Mouse (Mus musculus) MEL (cell line): ENCODE results near the gene Fkbp9. TPM values are rescaled to one million over a fixed set of nuclear protein-coding genes. Genes with fewer than 3 reads are reported as not detected.

Experiments
- DNase-seq: peaks from one replicate; pipeline ENCODE4 v3.0.0; 2011; ENCODE audit warnings: low read depth, low spot score
- H3K27ac ChIP-seq: 2 replicates; pipeline ENCODE4 v1.5.1; 2012; ENCODE audit warnings: low read depth, mild to moderate bottlenecking, control low read depth, low read length, moderate library complexity; ENCODE audit not compliant: control insufficient read depth
- H3K27me3 ChIP-seq, 2 experiments: fragments of 150-350 bp in 1 of 2; sonication (generic) in 1 of 2; 2 replicates each; pipeline ENCODE4 v1.6.1; 2012; ENCODE audit warnings: low read length in 2 of 2, mild to moderate bottlenecking in 2 of 2, improper control_type of control experiment in 1 of 2, moderate library complexity in 1 of 2; ENCODE audit not compliant: insufficient read depth in 2 of 2, control insufficient read depth in 1 of 2
- H3K36me3 ChIP-seq, 2 experiments: 2 replicates each; pipeline ENCODE4 v1.6.1; 2012 to 2014; ENCODE audit warnings: low read length in 2 of 2, improper control_type of control experiment in 1 of 2, inconsistent platforms in 1 of 2, mild to moderate bottlenecking in 1 of 2; ENCODE audit not compliant: insufficient read depth in 2 of 2, control insufficient read depth in 1 of 2
- H3K4me1 ChIP-seq, 2 experiments: fragments of 150-350 bp in 1 of 2; sonication (generic) in 1 of 2; 2 replicates each; pipeline ENCODE4 v1.6.1; 2012; ENCODE audit warnings: low read length in 2 of 2, improper control_type of control experiment in 1 of 2, mild to moderate bottlenecking in 1 of 2; ENCODE audit not compliant: insufficient read depth in 2 of 2, control insufficient read depth in 1 of 2
- H3K4me3 ChIP-seq, 2 experiments: fragments of 150-350 bp in 1 of 2; sonication (generic) in 1 of 2; 2 replicates each; pipeline ENCODE4 v1.5.1; 2012; ENCODE audit warnings: low read depth in 2 of 2, low read length in 2 of 2, mild to moderate bottlenecking in 2 of 2, moderate library complexity in 2 of 2, control low read depth in 1 of 2, improper control_type of control experiment in 1 of 2; ENCODE audit not compliant: control insufficient read depth in 1 of 2, insufficient read depth in 1 of 2
- H3K79me2 ChIP-seq: 2 replicates; pipeline ENCODE4 v1.6.1; 2012; ENCODE audit warnings: mild to moderate bottlenecking, low read length, moderate library complexity; ENCODE audit not compliant: control insufficient read depth, poor library complexity, insufficient read depth
- H3K9ac ChIP-seq: 2 replicates; pipeline ENCODE4 v1.6.1; 2012; ENCODE audit warnings: low read depth, mild to moderate bottlenecking, control low read depth, low read length, moderate library complexity; ENCODE audit not compliant: control insufficient read depth, poor library complexity, severe bottlenecking
- H3K9me3 ChIP-seq: fragments of 150-350 bp; sonication (generic); replicated peaks from 2 replicates; pipeline ENCODE4 v1.6.1; 2012; ENCODE audit warnings: mild to moderate bottlenecking, low read length, improper control_type of control experiment, moderate library complexity; ENCODE audit not compliant: insufficient read depth
- BHLHE40 ChIP-seq: IDR thresholded peaks from 2 replicates; pipeline ENCODE4 v1.6.1; 2012; ENCODE audit warnings: low read depth, mild to moderate bottlenecking, inconsistent platforms, low read length, improper control_type of control experiment, borderline replicate concordance
- CHD1 ChIP-seq: IDR thresholded peaks from 2 replicates; pipeline ENCODE4 v1.6.1; 2012; ENCODE audit warnings: low read depth, mild to moderate bottlenecking, inconsistent platforms, low read length, improper control_type of control experiment
- CTCF ChIP-seq, 3 experiments: IDR thresholded peaks in 2 of 3; conservative IDR thresholded peaks in 1 of 3; 2 replicates each; pipeline ENCODE4 v1.5.1; 2011 to 2012; ENCODE audit warnings: low read length in 3 of 3, low read depth in 2 of 3, mild to moderate bottlenecking in 2 of 3, improper control_type of control experiment in 1 of 3, inconsistent platforms in 1 of 3, mixed read lengths in 1 of 3, moderate library complexity in 1 of 3; ENCODE audit not compliant: control insufficient read depth in 1 of 3, insufficient read depth in 1 of 3, poor library complexity in 1 of 3, severe bottlenecking in 1 of 3
- E2F4 ChIP-seq: IDR thresholded peaks from 2 replicates; pipeline ENCODE4 v1.6.1; 2011; ENCODE audit warnings: low read depth, low read length, improper control_type of control experiment, borderline replicate concordance
- ELF1 ChIP-seq: IDR thresholded peaks from 2 replicates; pipeline ENCODE4 v1.6.1; 2014; ENCODE audit warnings: low read depth, mild to moderate bottlenecking, inconsistent platforms, low read length, improper control_type of control experiment, moderate library complexity
- EP300 ChIP-seq, 2 experiments: IDR thresholded peaks; 2 replicates each; pipeline ENCODE4 v1.6.1; 2011; ENCODE audit warnings: improper control_type of control experiment in 2 of 2, low read length in 2 of 2, low read depth in 1 of 2, mild to moderate bottlenecking in 1 of 2
- ETS1 ChIP-seq: IDR thresholded peaks from 2 replicates; pipeline ENCODE4 v1.6.1; 2012; ENCODE audit warnings: low read depth, mild to moderate bottlenecking, inconsistent platforms, low read length, improper control_type of control experiment, moderate library complexity
- GABPA ChIP-seq: IDR thresholded peaks from 2 replicates; pipeline ENCODE4 v1.6.1; 2012; ENCODE audit warnings: low read depth, mild to moderate bottlenecking, inconsistent platforms, low read length, improper control_type of control experiment, moderate library complexity
- GATA1 ChIP-seq: IDR thresholded peaks from 2 replicates; pipeline ENCODE4 v1.6.1; 2011; ENCODE audit warnings: low read depth, low read length, improper control_type of control experiment
- MAFK ChIP-seq: IDR thresholded peaks from 2 replicates; pipeline ENCODE4 v1.6.1; 2011; ENCODE audit warnings: low read depth, mild to moderate bottlenecking, low read length, improper control_type of control experiment, borderline replicate concordance
- MAX ChIP-seq: IDR thresholded peaks from 2 replicates; pipeline ENCODE4 v1.6.1; 2011; ENCODE audit warnings: low read length, improper control_type of control experiment
- MXI1 ChIP-seq: IDR thresholded peaks from 2 replicates; pipeline ENCODE4 v1.6.1; 2011; ENCODE audit warnings: mild to moderate bottlenecking, low read depth, low read length, improper control_type of control experiment
- MYB ChIP-seq: IDR thresholded peaks from 2 replicates; pipeline ENCODE4 v1.6.1; 2011; ENCODE audit warnings: mild to moderate bottlenecking, low read depth, low read length, improper control_type of control experiment
- MYC ChIP-seq: IDR thresholded peaks from 2 replicates; pipeline ENCODE4 v1.6.1; 2011; ENCODE audit warnings: low read depth, mild to moderate bottlenecking, low read length, improper control_type of control experiment, moderate library complexity
- NRF1 ChIP-seq: IDR thresholded peaks from 2 replicates; pipeline ENCODE4 v1.6.1; 2014; ENCODE audit warnings: low read depth, mild to moderate bottlenecking, inconsistent platforms, low read length, improper control_type of control experiment, moderate library complexity; ENCODE audit not compliant: poor library complexity, insufficient read depth, severe bottlenecking
- POLR2A ChIP-seq, 2 experiments: IDR thresholded peaks; 2 replicates each; pipeline ENCODE4 v1.6.1; 2011 to 2012; ENCODE audit warnings: low read length in 2 of 2, mild to moderate bottlenecking in 2 of 2, control low read depth in 1 of 2, improper control_type of control experiment in 1 of 2, low read depth in 1 of 2, moderate library complexity in 1 of 2; ENCODE audit not compliant: control insufficient read depth in 1 of 2, insufficient read depth in 1 of 2, poor library complexity in 1 of 2
- POLR2AphosphoS2 ChIP-seq: IDR thresholded peaks from 2 replicates; pipeline ENCODE4 v1.6.1; 2011; ENCODE audit warnings: low read length, improper control_type of control experiment
- POLR2AphosphoS5 ChIP-seq: IDR thresholded peaks from 2 replicates; pipeline ENCODE4 v1.6.1; 2012; ENCODE audit warnings: low read depth, borderline replicate concordance, mild to moderate bottlenecking, inconsistent platforms, low read length, moderate library complexity, mixed read lengths
- RAD21 ChIP-seq: IDR thresholded peaks from 2 replicates; pipeline ENCODE4 v1.6.1; 2011; ENCODE audit warnings: mild to moderate bottlenecking, low read depth, low read length, improper control_type of control experiment
- RCOR1 ChIP-seq: IDR thresholded peaks from 2 replicates; pipeline ENCODE4 v1.6.1; 2012; ENCODE audit warnings: low read depth, mild to moderate bottlenecking, inconsistent platforms, low read length, improper control_type of control experiment
- SIN3A ChIP-seq: IDR thresholded peaks from 2 replicates; pipeline ENCODE4 v1.6.1; 2012; ENCODE audit warnings: low read length, improper control_type of control experiment, inconsistent platforms
- TBP ChIP-seq: IDR thresholded peaks from 2 replicates; pipeline ENCODE4 v1.8.0; 2011; ENCODE audit warnings: low read depth, low read length, improper control_type of control experiment
- TCF12 ChIP-seq: IDR thresholded peaks from 2 replicates; pipeline ENCODE4 v1.6.1; 2014; ENCODE audit warnings: low read depth, mild to moderate bottlenecking, inconsistent platforms, low read length, improper control_type of control experiment, moderate library complexity
- UBTF ChIP-seq: IDR thresholded peaks from 2 replicates; pipeline ENCODE4 v1.6.1; 2012; ENCODE audit warnings: low read depth, mild to moderate bottlenecking, inconsistent platforms, low read length, improper control_type of control experiment, moderate library complexity, borderline replicate concordance; ENCODE audit not compliant: insufficient read depth
- USF1 ChIP-seq: IDR thresholded peaks from 2 replicates; pipeline ENCODE4 v1.6.1; 2014; ENCODE audit warnings: low read depth, mild to moderate bottlenecking, inconsistent platforms, low read length, improper control_type of control experiment, moderate library complexity
- USF2 ChIP-seq, 2 experiments: IDR thresholded peaks; 2 replicates each; pipeline ENCODE4 v1.6.1; 2011 to 2012; ENCODE audit warnings: improper control_type of control experiment in 2 of 2, low read length in 2 of 2, borderline replicate concordance in 1 of 2, inconsistent platforms in 1 of 2, low read depth in 1 of 2, mild to moderate bottlenecking in 1 of 2; ENCODE audit not compliant: insufficient read depth in 1 of 2
- ZC3H11A ChIP-seq: IDR thresholded peaks from 2 replicates; pipeline ENCODE4 v1.6.1; 2012; ENCODE audit warnings: low read depth, mild to moderate bottlenecking, inconsistent platforms, low read length, improper control_type of control experiment
- ZMIZ1 ChIP-seq: IDR thresholded peaks from 2 replicates; pipeline ENCODE4 v1.6.1; 2012; ENCODE audit warnings: low read depth, mild to moderate bottlenecking, inconsistent platforms, low read length, improper control_type of control experiment, moderate library complexity
- ZNF384 ChIP-seq: IDR thresholded peaks from 2 replicates; pipeline ENCODE4 v1.6.1; 2012; ENCODE audit warnings: low read depth, mild to moderate bottlenecking, inconsistent platforms, low read length, improper control_type of control experiment
- polyA plus RNA-seq, 2 experiments: library from polyadenylated mRNA; stranded (reverse) in 1 of 2; unstranded in 1 of 2; fragments of >175 nt in 1 of 2; fragments of >200 nt in 1 of 2; gene quantifications; 2 replicates each; pipeline versions ENCODE4 v1.2.1 to v1.2.4; 2012; ENCODE audit warnings: low replicate concordance in 2 of 2, low read depth in 1 of 2; ENCODE audit not compliant: insufficient read length in 2 of 2, insufficient read depth in 1 of 2, missing spikeins in 1 of 2
- total RNA-seq: library from RNA; depleted of rRNA; stranded (reverse); fragments of 300-350 nt; gene quantifications from 2 replicates; pipeline ENCODE4 v1.2.3, GENCODE M21; 2012

Gene Fkbp9
- total and polyA plus RNA-seq, 3 experiments: 3.0 to 19.5 TPM; not detected in 1

GRCm38 (mm10) chr6:56916279-56916678 is 84.4 kb downstream of the Fkbp9 start:
- Histone ChIP-seq H3K27ac (peak overlapping the region; percentile 99), H3K4me1 (peaks cover 42 to 65% of the 10 kb centered on the region in 2 experiments), H3K79me2 (peaks cover 67% of the 10 kb centered on the region), H3K4me3 (no peak overlapping the region)
- TF ChIP-seq MAX (no peak), RAD21 (no peak), NRF1 (no peak), ETS1 (no peak)
- TF ChIP-seq, all 39 proteins: peak for 0
- Histone ChIP-seq H3K9me3 (no peaks in the 10 kb centered on the region), H3K9ac (peak overlapping the region; percentile 13; the same call in 1 of the 2 replicates), H3K36me3 (peaks cover 0 to 76% of the 10 kb centered on the region in 2 experiments; a peak in 2 of 4 replicates), H3K27me3 (no peaks in the 10 kb centered on the region)
- no peak for DNase-seq

DNA sequence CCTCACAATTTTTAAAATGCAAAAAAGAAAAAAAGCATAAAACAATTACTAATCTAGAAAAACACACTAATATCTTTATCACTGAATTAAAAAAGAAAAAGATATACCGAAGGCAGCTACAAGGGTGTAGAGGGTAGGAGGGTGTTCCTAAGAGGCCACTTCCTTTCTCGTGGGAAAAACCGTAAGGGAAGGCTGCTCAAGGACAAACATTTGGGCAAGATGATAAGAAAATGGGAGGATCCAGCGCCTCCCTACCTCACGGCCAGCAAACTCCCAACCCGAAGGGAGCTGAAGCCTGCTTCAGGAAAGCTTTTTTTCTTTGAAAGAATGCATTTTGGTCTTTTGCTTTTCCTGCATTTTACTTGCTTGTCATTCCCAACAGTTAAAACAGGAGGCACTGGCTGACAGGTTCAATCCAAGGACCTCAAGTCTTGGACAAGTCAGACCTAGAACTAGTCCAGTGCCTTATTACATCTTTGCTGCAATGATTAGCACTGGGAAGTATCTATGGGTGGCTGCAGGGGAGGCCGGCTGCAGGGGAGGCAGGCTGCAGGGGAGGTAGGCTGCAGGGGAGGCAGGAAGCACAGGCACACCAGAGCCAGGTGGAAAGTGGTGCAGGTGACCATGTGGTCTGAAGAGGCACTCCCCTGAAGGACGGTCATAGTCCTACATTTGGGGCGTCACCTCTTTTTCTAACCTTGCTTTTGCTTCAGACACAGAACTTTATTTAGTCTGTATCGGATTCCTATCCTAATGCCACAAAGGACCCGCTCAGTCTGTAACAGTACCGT is 85.9 kb downstream of the Fkbp9 start:
- no peaks in the 10 kb centered on the region for H3K9me3 ChIP-seq
- H3K9ac ChIP-seq: peak overlapping the region; percentile 59
- H3K79me2 ChIP-seq: peaks cover 68% of the 10 kb centered on the region
- H3K4me3 ChIP-seq: peak overlapping the region; percentile 28 to 47
- H3K36me3 ChIP-seq: peaks cover 0 to 80% of the 10 kb centered on the region in 2 experiments; a peak in 2 of 4 replicates
- peaks cover 43 to 62% of the 10 kb centered on the region in 2 experiments for H3K4me1 ChIP-seq
- peak; percentile 81 for DNase-seq
- H3K27ac ChIP-seq: peak overlapping the region; percentile 99
- no peaks in the 10 kb centered on the region for H3K27me3 ChIP-seq
- TF ChIP-seq MXI1 (peak; percentile 55; the same call in 1 of the 2 replicates), USF1 (no peak), ZNF384 (peak; percentile 78), ETS1 (peak; percentile 91), GATA1 (peak; percentile 86), UBTF (no peak), TCF12 (peak; percentile 88), MAX (0 out of 2 replicates have a peak, but pooled peaks have one; percentile 16), POLR2AphosphoS2 (no peak), USF2 (IDR thresholded peaks at IDR 0.05; ENCODE audit: borderline replicate concordance in 1 of 2, insufficient read depth in 1 of 2, low read depth in 1 of 2, low read length in 2 of 2) (no peak), EP300 (IDR thresholded peaks at IDR 0.05; ENCODE audit: low read depth in 1 of 2, low read length in 2 of 2) (peak; percentile 87 to 91), BHLHE40 (no peak), TBP (no peak), MYB (peak; percentile 50; the same call in 1 of the 2 replicates), RCOR1 (peak; percentile 65), CHD1 (no peak), MYC (peak; percentile 58; the same call in 1 of the 2 replicates), ZMIZ1 (no peak), ZC3H11A (no peak), POLR2A (IDR thresholded peaks at IDR 0.05; ENCODE audit: control insufficient read depth in 1 of 2, insufficient read depth in 1 of 2, low read depth in 1 of 2, low read length in 2 of 2, poor library complexity in 1 of 2) (no peak), POLR2AphosphoS5 (no peak), ELF1 (peak; percentile 57), E2F4 (no peak), GABPA (no peak), SIN3A (peak; percentile 87), RAD21 (no peak), MAFK (no peak), CTCF (IDR thresholded peaks at IDR 0.05 in 2 of 3, conservative IDR thresholded peaks at IDR 0.05 in 1 of 3; ENCODE audit: control insufficient read depth in 1 of 3, insufficient read depth in 1 of 3, low read depth in 2 of 3, low read length in 3 of 3, poor library complexity in 1 of 3, severe bottlenecking in 1 of 3) (no peak)
